Comparison of ENCODE assay signal across 9 mouse cellular contexts in genomic region chr2:12709156-12709923, GRCm38 (mm10).
DNase-seq lines count a peak whose midpoint lies in the region; ATAC-seq and TF ChIP-seq lines count a peak whose summit lies in the region.
"Had no signal": no experiment of that assay in that cellular context is flagged by ENCODE, and none has a peak within 500 bp of the region (broad histone marks: within the 10 kb centered on the region; RNA-seq: fewer than 3 reads in every experiment).

No protein-coding gene starts in this region.

- TF ChIP-seq EP300 in CH12.LX (IDR thresholded peaks at IDR 0.05; ENCODE audit: low read length), result no peak

- TF ChIP-seq RAD21 in CH12.LX (IDR thresholded peaks at IDR 0.05; ENCODE audit: low read depth, low read length), result peak; percentile 71

- 53% methylated on average over 16 of the region's 16 CpGs for WGBS in bone marrow, adult 2 months
- WGBS in heart, embryonic 14.5 days, result 32% methylated on average over 16 of the region's 16 CpGs
- WGBS in liver, adult 2 months, result 46% methylated on average over 16 of the region's 16 CpGs
- WGBS in neural tube, embryonic 11.5 days, result 53% methylated on average over 16 of the region's 16 CpGs

- peak overlapping the region; percentile 50 for H3K4me2 ChIP-seq in CH12.LX (ENCODE audit: insufficient read depth, low read depth, poor library complexity, severe bottlenecking)
- H3K4me2 ChIP-seq in heart, embryonic 14.5 days (ENCODE audit: low read length), result peak overlapping the region; percentile 55
- no peak overlapping the region for H3K4me2 ChIP-seq in neural tube, embryonic 11.5 days (ENCODE audit: low read depth)
- H3K4me2 ChIP-seq: liver, embryonic 13.5 days had no signal

- no peak for ATAC-seq in heart, embryonic 14.5 days (ENCODE audit: insufficient number of reproducible peaks, insufficient read depth, low FRiP score, low read depth)
- peak; percentile 57 for ATAC-seq in neural tube, embryonic 11.5 days (ENCODE audit: insufficient read depth, low FRiP score, low TSS enrichment)
- ATAC-seq in erythroblast, adult 5-6 weeks (replicated peaks; ENCODE audit: low FRiP score, poor library complexity, severe bottlenecking), result no peak

- no peaks in the 10 kb centered on the region for H3K4me1 ChIP-seq in CH12.LX (ENCODE audit: control insufficient read depth in 1 of 2, insufficient read depth in 2 of 2)
- H3K4me1 ChIP-seq in bone marrow, adult 2 months (ENCODE audit: control insufficient read depth, insufficient read depth, low read length), result no peaks in the 10 kb centered on the region
- H3K4me1 ChIP-seq in heart, embryonic 14.5 days (ENCODE audit: control insufficient read depth in 2 of 2, insufficient read depth in 2 of 2, low read length in 2 of 2), result peaks cover 5 to 7% of the 10 kb centered on the region in 2 experiments; a peak in 3 of 4 replicates
- H3K4me1 ChIP-seq in liver, adult 2 months (ENCODE audit: control insufficient read depth, insufficient read depth, low read length), result peaks cover 2% of the 10 kb centered on the region; the same call in 1 of the 2 replicates
- H3K4me1 ChIP-seq in neural tube, embryonic 11.5 days (ENCODE audit: control insufficient read depth, insufficient read depth, low read length), result no peaks in the 10 kb centered on the region
- H3K4me1 ChIP-seq: liver, embryonic 13.5 days had no signal

- in situ Hi-C loops in CH12.LX (cut with MboI; ENCODE audit: low pct_ligation_motif_present, low pct_unique_long_range_greater_than_20kb, low sequenced_read_pairs), result loop anchor here (10.0 kb wide), 1 partner anchor 525 kb away; no protein-coding TSS in a partner anchor

- H3K27ac ChIP-seq in CH12.LX (ENCODE audit: insufficient read depth, low read depth), result no peak overlapping the region
- no peak overlapping the region for H3K27ac ChIP-seq in bone marrow, adult 2 months (ENCODE audit: control insufficient read depth, insufficient read depth, low read depth, low read length, poor library complexity)
- no peak overlapping the region for H3K27ac ChIP-seq in heart, embryonic 14.5 days (replicated peaks in 1 of 2; ENCODE audit: control insufficient read depth in 1 of 2, insufficient read depth in 1 of 2, low read depth in 2 of 2, low read length in 2 of 2)
- H3K27ac ChIP-seq in liver, adult 2 months (replicated peaks; ENCODE audit: insufficient read depth, low read depth, low read length), result no peak overlapping the region
- no peak overlapping the region for H3K27ac ChIP-seq in neural tube, embryonic 11.5 days (ENCODE audit: low read depth, low read length)
- H3K27ac ChIP-seq: liver, embryonic 13.5 days had no signal

- dilution Hi-C loops in CH12.LX (cut with MboI; ENCODE audit: extremely low pct_ligation_motif_present, extremely low pct_unique_long_range_greater_than_20kb, low sequenced_read_pairs), result no loop called here

- no peak overlapping the region for H3K4me3 ChIP-seq in CH12.LX (replicated peaks in 1 of 3; ENCODE audit: low read depth in 2 of 3, low read length in 2 of 3, poor library complexity in 1 of 3)
- H3K4me3 ChIP-seq in bone marrow, adult 2 months (replicated peaks; ENCODE audit: control insufficient read depth, low read depth, low read length), result no peak overlapping the region
- H3K4me3 ChIP-seq in heart, embryonic 14.5 days (ENCODE audit: control insufficient read depth in 1 of 2, insufficient read depth in 1 of 2, low read depth in 1 of 2, low read length in 2 of 2), result no peak overlapping the region; a peak in 1 of 4 replicates
- no peak overlapping the region; the same call in 1 of the 2 replicates for H3K4me3 ChIP-seq in liver, adult 2 months (ENCODE audit: insufficient read depth, low read depth, low read length)
- no peak overlapping the region for H3K4me3 ChIP-seq in neural tube, embryonic 11.5 days (ENCODE audit: low read depth, low read length)
- H3K4me3 ChIP-seq: liver, embryonic 13.5 days had no signal

- H3K36me3 ChIP-seq in CH12.LX (replicated peaks in 1 of 2; ENCODE audit: control insufficient read depth in 1 of 2, insufficient read depth in 1 of 2, low read length in 1 of 2), result no peaks in the 10 kb centered on the region
- no peaks in the 10 kb centered on the region for H3K36me3 ChIP-seq in heart, embryonic 14.5 days (ENCODE audit: control insufficient read depth, insufficient read depth, low read length)
- no peaks in the 10 kb centered on the region for H3K36me3 ChIP-seq in liver, adult 2 months (ENCODE audit: control insufficient read depth, insufficient read depth, low read length)
- no peaks in the 10 kb centered on the region for H3K36me3 ChIP-seq in neural tube, embryonic 11.5 days (ENCODE audit: control insufficient read depth, insufficient read depth, low read length)
- H3K36me3 ChIP-seq: liver, embryonic 13.5 days had no signal

- TF ChIP-seq POLR2A in CH12.LX (IDR thresholded peaks at IDR 0.05; ENCODE audit: low read depth, low read length), result no peak
- TF ChIP-seq POLR2A in bone marrow, adult 2 months (IDR thresholded peaks at IDR 0.05; ENCODE audit: borderline replicate concordance, control insufficient read depth, low read depth, low read length), result no peak
- no peak for TF ChIP-seq POLR2A in liver, adult 2 months (IDR thresholded peaks at IDR 0.05; ENCODE audit: extremely low read depth, insufficient read depth, low read length)

- peak; percentile 57 for DNase-seq in CH12.LX (ENCODE audit: extremely low read depth)
- peak; percentile 5 for DNase-seq in fat pad, adult 2 months (ENCODE audit: extremely low read depth, low read depth, low spot score)
- peak; percentile 49 for DNase-seq in kidney, postnatal 10 days
- DNase-seq in liver, adult 2 months (ENCODE audit: extremely low read depth, low read depth, low spot score), result peak; percentile 79
- DNase-seq in neural tube, embryonic 11.5 days (ENCODE audit: low spot score), result peak; percentile 61
- DNase-seq: liver, embryonic 13.5 days had no signal

- H3K9ac ChIP-seq in CH12.LX (ENCODE audit: insufficient read depth, low read depth), result no peak overlapping the region
- no peak overlapping the region for H3K9ac ChIP-seq in heart, embryonic 14.5 days (ENCODE audit: low read length)
- no peak overlapping the region for H3K9ac ChIP-seq in liver, adult 2 months (ENCODE audit: low read depth, low read length)
- no peak overlapping the region for H3K9ac ChIP-seq in neural tube, embryonic 11.5 days (ENCODE audit: low read length)
- H3K9ac ChIP-seq: liver, embryonic 13.5 days had no signal

- H3K27me3 ChIP-seq in CH12.LX (replicated peaks), result no peaks in the 10 kb centered on the region
- H3K27me3 ChIP-seq in heart, embryonic 14.5 days (ENCODE audit: control insufficient read depth, insufficient read depth, low read length), result no peaks in the 10 kb centered on the region
- no peaks in the 10 kb centered on the region for H3K27me3 ChIP-seq in liver, adult 2 months (ENCODE audit: control insufficient read depth, insufficient read depth, low read length)
- H3K27me3 ChIP-seq in neural tube, embryonic 11.5 days (ENCODE audit: control insufficient read depth, insufficient read depth, low read length), result no peaks in the 10 kb centered on the region
- H3K27me3 ChIP-seq: liver, embryonic 13.5 days had no signal

- H3K79me2 ChIP-seq in CH12.LX (replicated peaks; ENCODE audit: control insufficient read depth, extremely low read depth, insufficient read depth, poor library complexity, severe bottlenecking), result no peaks in the 10 kb centered on the region
- no peaks in the 10 kb centered on the region for H3K79me2 ChIP-seq in liver, adult 2 months (ENCODE audit: control insufficient read depth, insufficient read depth, low read length)

- H3K9me3 ChIP-seq in CH12.LX (replicated peaks; ENCODE audit: low read length), result no peaks in the 10 kb centered on the region
- H3K9me3 ChIP-seq in heart, embryonic 14.5 days (ENCODE audit: control insufficient read depth, low read length), result no peaks in the 10 kb centered on the region
- no peaks in the 10 kb centered on the region for H3K9me3 ChIP-seq in neural tube, embryonic 11.5 days (ENCODE audit: control insufficient read depth, low read length)
- H3K9me3 ChIP-seq: liver, embryonic 13.5 days had no signal

- TF ChIP-seq CTCF in CH12.LX (conservative IDR thresholded peaks at IDR 0.05 in 1 of 2, IDR thresholded peaks at IDR 0.05 in 1 of 2; ENCODE audit: low read depth in 2 of 2, low read length in 2 of 2), result peak; percentile 81 to 84
- 0 out of 2 replicates have a peak, but pooled peaks have one; percentile 14 for TF ChIP-seq CTCF in bone marrow, adult 2 months (IDR thresholded peaks at IDR 0.05; ENCODE audit: control insufficient read depth, insufficient read depth, low read length)
- TF ChIP-seq CTCF in liver, adult 2 months (IDR thresholded peaks at IDR 0.05; ENCODE audit: low read depth, low read length), result peak; percentile 49

TF ChIP-seq in CH12.LX, 34 proteins besides CTCF, POLR2A, EP300 and RAD21:
- TF ChIP-seq SMC3 (IDR thresholded peaks at IDR 0.05; ENCODE audit: low read depth, low read length) (peak; percentile 75), BHLHE40 (IDR thresholded peaks at IDR 0.05; ENCODE audit: low read depth, low read length) (peak; percentile 47), ETS1 (conservative IDR thresholded peaks at IDR 0.05; ENCODE audit: low read depth, low read length) (no peak), PAX5 (IDR thresholded peaks at IDR 0.05; ENCODE audit: low read length) (no peak)

Comparison
In these comparisons a context has a peak if more than half of its experiments do, and no peak if none do; other contexts are left out.
1. DNase-seq: peak in every context shown above with its lines; median percentile 79 in liver, adult 2 months; 61 in neural tube, embryonic 11.5 days; 57 in CH12.LX; 49 in kidney, postnatal 10 days; 5 in fat pad, adult 2 months.
2. CTCF ChIP-seq: peak in every context shown above with its lines; median percentile 82 in CH12.LX; 49 in liver, adult 2 months; 14 in bone marrow, adult 2 months.